In the genomic region with DNA sequence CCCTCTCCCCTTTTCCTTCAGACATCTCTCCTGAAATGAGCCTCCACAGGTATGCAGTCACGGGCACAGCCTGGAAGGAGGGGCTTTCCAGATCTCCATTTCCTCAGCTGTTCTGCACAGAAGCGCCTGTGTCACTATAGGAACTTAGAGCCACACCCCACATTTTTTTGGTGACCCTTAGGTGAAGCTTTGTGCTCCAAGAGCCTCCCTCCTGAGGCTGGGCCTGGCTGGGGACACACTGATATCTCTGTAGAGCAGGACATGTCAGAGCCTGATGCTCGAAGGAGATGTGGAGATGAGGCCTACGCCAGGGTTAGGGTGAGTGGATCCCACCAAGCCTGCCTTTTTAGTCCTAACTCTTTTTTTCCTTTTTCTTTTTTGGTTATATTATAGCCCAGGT, we compare ENCODE assay signal across 11 mouse cellular contexts. TPM values are rescaled to one million over a fixed set of nuclear protein-coding genes. Genes with fewer than 3 reads are reported as not detected.
DNase-seq lines count a peak whose midpoint lies in the region; ATAC-seq and TF ChIP-seq lines count a peak whose summit lies in the region.
"Had no signal": no experiment of that assay in that cellular context is flagged by ENCODE, and none has a peak within 500 bp of the region (broad histone marks: within the 10 kb centered on the region; RNA-seq: fewer than 3 reads in every experiment).

No protein-coding gene starts in this region.

- no peak for TF ChIP-seq CTCF in MEL (IDR thresholded peaks at IDR 0.05 in 2 of 3, conservative IDR thresholded peaks at IDR 0.05 in 1 of 3; ENCODE audit: control insufficient read depth in 1 of 3, insufficient read depth in 1 of 3, low read depth in 2 of 3, low read length in 3 of 3, poor library complexity in 1 of 3, severe bottlenecking in 1 of 3)

- peaks cover 13% of the 10 kb centered on the region for H3K79me2 ChIP-seq in MEL (ENCODE audit: control insufficient read depth, insufficient read depth, low read length, poor library complexity)

- no peak overlapping the region for H3K4me3 ChIP-seq in MEL (ENCODE audit: control insufficient read depth in 1 of 2, insufficient read depth in 1 of 2, low read depth in 2 of 2, low read length in 2 of 2)
- peak overlapping the region; percentile 54 for H3K4me3 ChIP-seq in erythroblast, embryonic 14.5 days (replicated peaks)
- H3K4me3 ChIP-seq: gastrocnemius, adult 2 months; myocyte had no signal

- TF ChIP-seq POLR2A in MEL (IDR thresholded peaks at IDR 0.05; ENCODE audit: control insufficient read depth in 1 of 2, insufficient read depth in 1 of 2, low read depth in 1 of 2, low read length in 2 of 2, poor library complexity in 1 of 2) = no peak

- peaks cover 0 to 2% of the 10 kb centered on the region in 2 experiments; a peak in 2 of 4 replicates for H3K4me1 ChIP-seq in MEL (ENCODE audit: control insufficient read depth in 1 of 2, insufficient read depth in 2 of 2, low read length in 2 of 2)
- peaks cover 89% of the 10 kb centered on the region for H3K4me1 ChIP-seq in erythroblast, embryonic 14.5 days (ENCODE audit: control insufficient read depth)

- peak; percentile 95 for ATAC-seq in megakaryocyte-erythroid progenitor cell, adult 5-6 weeks (replicated peaks; ENCODE audit: low FRiP score, low TSS enrichment, poor library complexity, severe bottlenecking)

- H3K27ac ChIP-seq in MEL (ENCODE audit: control insufficient read depth, low read depth, low read length) = no peak overlapping the region
- H3K27ac ChIP-seq: gastrocnemius, adult 2 months had no signal

- peaks cover 0 to 3% of the 10 kb centered on the region in 2 experiments; a peak in 1 of 4 replicates for H3K36me3 ChIP-seq in MEL (ENCODE audit: control insufficient read depth in 1 of 2, insufficient read depth in 2 of 2, low read length in 2 of 2)
- peaks cover 83% of the 10 kb centered on the region for H3K36me3 ChIP-seq in erythroblast, embryonic 14.5 days (ENCODE audit: control insufficient read depth)
- H3K36me3 ChIP-seq: G1E had no signal

- H3K27me3 ChIP-seq in MEL (ENCODE audit: control insufficient read depth in 1 of 2, insufficient read depth in 2 of 2, low read length in 2 of 2) = no peaks in the 10 kb centered on the region
- no peaks in the 10 kb centered on the region for H3K27me3 ChIP-seq in erythroblast, embryonic 14.5 days (ENCODE audit: control insufficient read depth)

- no peak for TF ChIP-seq RAD21 in MEL (IDR thresholded peaks at IDR 0.05; ENCODE audit: low read depth, low read length)

- DNase-seq in embryo, embryonic 11 days = peak; percentile 11
- DNase-seq in embryo, embryonic 9.5 days (ENCODE audit: extremely low spot score) = no peak
- peak; percentile 30 for DNase-seq in MEL (ENCODE audit: low read depth, low spot score)
- DNase-seq in frontal cortex, postnatal 14 days (ENCODE audit: low spot score in 2 of 2) = no peak
- DNase-seq in cerebellum, adult 11 months = no peak
- no peak for DNase-seq in cerebellum, adult 11-12 months
- DNase-seq: gastrocnemius, adult 2 months had no signal

- TF ChIP-seq EP300 in MEL (IDR thresholded peaks at IDR 0.05; ENCODE audit: low read depth in 1 of 2, low read length in 2 of 2) = no peak

- H3K9ac ChIP-seq in MEL (ENCODE audit: control insufficient read depth, low read depth, low read length, poor library complexity, severe bottlenecking) = no peak overlapping the region

- H3K9me3 ChIP-seq in MEL (replicated peaks; ENCODE audit: insufficient read depth, low read length) = no peaks in the 10 kb centered on the region
- H3K9me3 ChIP-seq in erythroblast, embryonic 14.5 days (ENCODE audit: control insufficient read depth, low read length) = no peaks in the 10 kb centered on the region
- H3K9me3 ChIP-seq: G1E had no signal

TF ChIP-seq in MEL, 35 proteins besides CTCF, POLR2A, EP300 and RAD21:
- peak; percentile 54 for TF ChIP-seq TAL1 (IDR thresholded peaks at IDR 0.05; ENCODE audit: low read length)
- no peak for TF ChIP-seq NELFE (IDR thresholded peaks at IDR 0.05; ENCODE audit: low read depth, low read length)
TF ChIP-seq in MEL: peak in this region for 1.

RNA-seq across cellular contexts. Expression of a gene that starts 23.3 kb away (rescaled TPM):
- 59.5 and 60.6 TPM in 2 replicates for total RNA-seq in MEL (2012; rRNA removed)
- polyA plus RNA-seq in MEL (2012; ENCODE audit: insufficient read depth in 1 of 2, insufficient read length in 2 of 2, low read depth in 1 of 2, low replicate concordance in 2 of 2, missing spikeins in 1 of 2) = 10 to 100 TPM; 34.7 to 67.9 TPM
- polyA plus RNA-seq in erythroblast, embryonic 14.5 days (2012) = 8.6 and 9.2 TPM in 2 replicates
- 32.0 and 42.0 TPM in 2 replicates for total RNA-seq in megakaryocyte-erythroid progenitor cell, adult 5-6 weeks (2014; fragmentation: Nextera tagmentation)
- 27.0 and 35.5 TPM in 2 replicates for total RNA-seq in megakaryocyte-erythroid progenitor cell, adult 5-6 weeks (2017)

RNA-seq across cellular contexts. Expression of a gene that starts 45.6 kb away (rescaled TPM):
- 36.1 and 36.3 TPM in 2 replicates for total RNA-seq in MEL (2012; rRNA removed)
- 10 to 100 TPM in 1 of 2 experiments, not detected in 1; 46.7 TPM for polyA plus RNA-seq in MEL (2012; ENCODE audit: insufficient read depth in 1 of 2, insufficient read length in 2 of 2, low read depth in 1 of 2, low replicate concordance in 2 of 2, missing spikeins in 1 of 2)
- polyA plus RNA-seq in erythroblast, embryonic 14.5 days (2012) = 1.7 and 2.6 TPM in 2 replicates
- total RNA-seq in megakaryocyte-erythroid progenitor cell, adult 5-6 weeks (2014; fragmentation: Nextera tagmentation) = 10.5 and 22.5 TPM in 2 replicates
- total RNA-seq in megakaryocyte-erythroid progenitor cell, adult 5-6 weeks (2017) = 31.8 and 44.9 TPM in 2 replicates

Comparison
In these comparisons a context has a peak if more than half of its experiments do, and no peak if none do; other contexts are left out.
1. DNase-seq: peak in embryo, embryonic 11 days (single experiment) and MEL (single experiment); none in embryo, embryonic 9.5 days (single experiment), frontal cortex, postnatal 14 days (0 of 2), cerebellum, adult 11 months (single experiment) and cerebellum, adult 11-12 months (single experiment).